Comparison of ENCODE assay signal across 13 mouse cellular contexts in the genomic region with DNA sequence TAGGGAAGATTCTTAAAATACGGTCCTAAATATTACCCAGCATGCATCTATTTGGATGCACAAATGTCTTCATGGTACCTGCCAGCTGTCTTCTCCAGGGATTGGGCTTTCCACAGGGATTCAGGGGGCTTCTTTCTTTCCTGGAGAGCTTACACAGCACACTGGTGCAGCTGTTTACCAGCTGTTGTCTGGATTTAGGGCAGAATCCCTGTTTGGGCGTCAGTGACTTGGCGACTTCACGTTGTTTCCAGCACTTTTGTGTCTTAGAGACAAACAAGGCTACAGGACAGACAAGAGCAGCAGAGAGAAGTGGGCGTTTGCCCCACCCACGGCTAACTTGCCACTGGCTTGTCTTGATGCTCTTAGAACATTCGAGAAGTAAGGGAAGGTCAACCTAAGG. TPM values are rescaled to one million over a fixed set of nuclear protein-coding genes. Genes with fewer than 3 reads are reported as not detected.
DNase-seq lines count a peak whose midpoint lies in the region; ATAC-seq lines count a peak whose summit lies in the region.
"Had no signal": no experiment of that assay in that cellular context is flagged by ENCODE, and none has a peak within 500 bp of the region (broad histone marks: within the 10 kb centered on the region; RNA-seq: fewer than 3 reads in every experiment).

No protein-coding gene starts in this region.

- H3K27me3 ChIP-seq in embryonic facial prominence, embryonic 14.5 days (replicated peaks; ENCODE audit: control insufficient read depth, insufficient read depth, low read length): no peaks in the 10 kb centered on the region
- H3K27me3 ChIP-seq in embryonic facial prominence, embryonic 10.5 days (replicated peaks; ENCODE audit: low read depth, poor library complexity, severe bottlenecking): no peaks in the 10 kb centered on the region
- H3K27me3 ChIP-seq: forebrain, embryonic 13.5 days; liver, embryonic 15.5 days; neural tube, embryonic 12.5 days had no signal

- ATAC-seq in embryonic facial prominence, embryonic 14.5 days (ENCODE audit: low read depth): peak; percentile 60; the same call in 1 of the 2 replicates
- ATAC-seq: forebrain, embryonic 13.5 days had no signal

- H3K36me3 ChIP-seq in embryonic facial prominence, embryonic 14.5 days (ENCODE audit: control insufficient read depth, insufficient read depth, low read length): no peaks in the 10 kb centered on the region
- peaks cover 12% of the 10 kb centered on the region for H3K36me3 ChIP-seq in embryonic facial prominence, embryonic 10.5 days (replicated peaks)
- H3K36me3 ChIP-seq: liver, embryonic 15.5 days had no signal

- no peaks in the 10 kb centered on the region for H3K4me1 ChIP-seq in embryonic facial prominence, embryonic 14.5 days (ENCODE audit: control insufficient read depth, insufficient read depth, low read length)
- no peaks in the 10 kb centered on the region for H3K4me1 ChIP-seq in embryonic facial prominence, embryonic 10.5 days
- H3K4me1 ChIP-seq: forebrain, embryonic 13.5 days; liver, embryonic 15.5 days; neural tube, embryonic 12.5 days had no signal

- peak; percentile 77 for DNase-seq in embryonic facial prominence, embryonic 14.5 days (ENCODE audit: low spot score)
- no peak for DNase-seq in embryonic facial prominence, embryonic 10.5 days (ENCODE audit: low spot score)
- peak; percentile 30 for DNase-seq in gastrocnemius, adult 18-20 months (ENCODE audit: low spot score)
- peak; percentile 55 to 63 for DNase-seq in heart, postnatal 14 days
- DNase-seq in lung, postnatal 36 days: peak; percentile 50
- no peak for DNase-seq in right cerebral cortex, adult 18-20 months
- DNase-seq in spleen, postnatal 10 days (ENCODE audit: low spot score in 2 of 2): no peak
- no peak for DNase-seq in layer of hippocampus, postnatal 14 days (ENCODE audit: low spot score in 2 of 2)
- DNase-seq: cerebellum, adult 11-12 months; retina, postnatal 1 day had no signal

- H3K9me3 ChIP-seq in embryonic facial prominence, embryonic 14.5 days (ENCODE audit: control insufficient read depth, low read length): no peaks in the 10 kb centered on the region
- no peaks in the 10 kb centered on the region for H3K9me3 ChIP-seq in embryonic facial prominence, embryonic 10.5 days
- H3K9me3 ChIP-seq: forebrain, embryonic 13.5 days; liver, embryonic 15.5 days; neural tube, embryonic 12.5 days had no signal

- peak overlapping the region; percentile 44; the same call in 1 of the 2 replicates for H3K27ac ChIP-seq in embryonic facial prominence, embryonic 14.5 days (replicated peaks; ENCODE audit: low read depth, low read length)
- H3K27ac ChIP-seq in embryonic facial prominence, embryonic 10.5 days (replicated peaks): no peak overlapping the region
- H3K27ac ChIP-seq: forebrain, embryonic 13.5 days; liver, embryonic 15.5 days; neural tube, embryonic 12.5 days had no signal

- intact Hi-C loops in heart, postnatal 14 days (cut with DNase I): no loop called here

- WGBS in embryonic facial prominence, embryonic 14.5 days: 52% methylated on average over 7 of the region's 7 CpGs
- 79% methylated on average over 7 of the region's 7 CpGs for WGBS in embryonic facial prominence, embryonic 10.5 days

- H3K9ac ChIP-seq in embryonic facial prominence, embryonic 14.5 days (ENCODE audit: low read depth, low read length): no peak overlapping the region
- H3K9ac ChIP-seq: forebrain, embryonic 13.5 days; liver, embryonic 15.5 days; neural tube, embryonic 12.5 days had no signal

- H3K4me3 ChIP-seq in embryonic facial prominence, embryonic 14.5 days (ENCODE audit: low read depth, low read length): no peak overlapping the region
- H3K4me3 ChIP-seq in embryonic facial prominence, embryonic 10.5 days: no peak overlapping the region
- H3K4me3 ChIP-seq: forebrain, embryonic 13.5 days; liver, embryonic 15.5 days; neural tube, embryonic 12.5 days had no signal

- H3K4me2 ChIP-seq in embryonic facial prominence, embryonic 14.5 days (ENCODE audit: low read depth, low read length): no peak overlapping the region
- H3K4me2 ChIP-seq: forebrain, embryonic 13.5 days; liver, embryonic 15.5 days; neural tube, embryonic 12.5 days had no signal

RNA-seq across cellular contexts. Expression of gene Ccng2, which starts 16.1 kb away (rescaled TPM):
- 54.2 and 55.7 TPM in 2 replicates for polyA plus RNA-seq in embryonic facial prominence, embryonic 14.5 days (2014; fragmentation: Nextera tagmentation; extraction: Ambion mirVana)
- 52.8 and 55.1 TPM in 2 replicates for polyA plus RNA-seq in embryonic facial prominence, embryonic 10.5 days (2016; fragmentation: Nextera tagmentation; extraction: Ambion mirVana)
- total RNA-seq in gastrocnemius, adult 18-20 months (2021): 1 to 10 TPM; 8.4 to 10.0 TPM
- total RNA-seq in heart, postnatal 14 days (2021): 10 to 100 TPM; 19.4 to 22.2 TPM
- total RNA-seq in layer of hippocampus, postnatal 14 days (2021): 10 to 100 TPM; 46.4 to 49.9 TPM

Comparison
In these comparisons a context has a peak if more than half of its experiments do, and no peak if none do; other contexts are left out.
1. DNase-seq: peak in embryonic facial prominence, embryonic 14.5 days (single experiment), gastrocnemius, adult 18-20 months (single experiment), heart, postnatal 14 days (2 of 2) and lung, postnatal 36 days (single experiment); none in embryonic facial prominence, embryonic 10.5 days (single experiment), right cerebral cortex, adult 18-20 months (single experiment), spleen, postnatal 10 days (0 of 2) and layer of hippocampus, postnatal 14 days (0 of 2).